Mouse (Mus musculus): Measurements from ENCODE around the gene Snap25.

Gene Snap25

GRCm38 (mm10) chr2:136807992-136808726 lies 94.9 kb downstream of the Snap25 start:
- DNase-seq (ENCODE audit: low read depth, low spot score): no peak

GRCm38 (mm10) chr2:136811331-136811730 lies 98.1 kb downstream of the Snap25 start:
- no peak for DNase-seq (ENCODE audit: low read depth, low spot score)

DNA sequence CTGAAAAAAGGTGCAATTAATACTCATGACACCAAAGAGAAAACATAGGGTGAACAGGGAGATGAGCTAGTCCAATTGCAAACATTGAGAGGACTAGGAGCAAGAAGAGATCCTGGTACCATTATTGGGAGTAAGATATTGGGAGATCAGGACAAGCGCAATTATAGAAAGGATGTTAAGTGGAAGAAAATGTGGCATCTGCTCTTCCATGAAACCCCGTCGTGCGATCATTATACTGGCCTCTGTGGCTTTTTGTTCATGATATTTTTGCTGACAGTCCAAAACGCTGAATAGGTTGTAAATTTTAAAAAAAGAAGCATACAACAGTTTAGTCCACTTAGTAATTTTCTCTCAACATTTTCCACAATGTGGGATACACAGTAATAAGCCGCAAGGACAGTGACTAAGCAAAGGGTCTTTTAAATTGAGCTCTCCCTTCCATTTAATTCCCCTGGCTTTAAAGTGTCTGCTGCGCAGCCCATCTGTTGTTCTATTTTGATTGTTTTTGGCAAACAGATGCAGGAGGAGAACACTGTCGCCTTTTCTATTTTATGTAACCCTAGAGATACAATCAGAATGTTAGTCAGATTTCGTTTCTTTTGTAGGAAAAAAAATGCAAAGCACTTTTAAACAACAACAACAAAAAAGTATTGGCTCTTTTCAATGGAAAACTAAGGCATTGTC lies 103.6 kb downstream of the Snap25 start:
- no peak for DNase-seq (ENCODE audit: low read depth, low spot score)

DNA sequence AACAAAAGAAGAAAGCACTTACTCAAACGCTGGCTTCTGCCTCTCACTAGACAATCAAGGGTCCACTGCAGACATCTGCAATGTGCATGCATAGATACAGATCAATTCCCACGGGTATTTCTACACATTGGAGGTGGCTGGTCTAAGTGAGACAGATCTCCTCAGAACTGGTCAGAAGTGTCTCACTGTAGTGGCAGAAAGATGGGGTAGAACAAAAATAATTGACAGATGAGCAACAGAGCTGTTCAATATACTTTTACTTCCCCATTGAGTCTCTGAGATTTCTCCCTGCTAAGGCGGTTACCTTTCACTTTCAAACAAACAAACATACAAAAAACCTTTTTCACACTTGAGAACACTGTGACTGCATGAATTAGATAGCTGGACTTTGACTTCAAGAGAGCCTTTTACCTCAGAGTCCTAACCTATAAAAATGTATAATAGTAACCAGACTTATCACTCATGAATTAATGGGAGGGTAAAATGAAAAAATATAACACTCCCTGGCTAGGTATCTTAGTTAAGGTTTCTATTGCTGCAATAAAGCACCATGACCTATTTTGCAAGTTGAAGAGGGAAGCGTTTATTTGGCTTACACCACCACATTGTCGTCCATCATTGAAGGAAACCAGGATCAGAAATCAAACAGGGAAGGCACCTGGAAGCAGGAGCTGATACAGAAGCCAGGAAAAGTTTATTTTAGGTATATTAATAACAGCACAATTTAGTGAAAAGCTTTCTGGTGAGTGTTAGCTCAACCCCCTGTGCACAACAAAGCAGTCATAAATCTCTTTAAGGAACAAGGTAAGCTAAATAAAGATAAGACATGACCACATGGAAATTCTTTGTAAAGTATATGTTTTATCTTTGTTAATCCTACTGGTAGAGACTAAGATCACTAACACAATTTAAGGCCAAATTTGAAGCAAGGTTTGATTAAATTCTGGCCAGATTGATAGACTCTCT lies 110.8 kb downstream of the Snap25 start:
- no peak for DNase-seq (ENCODE audit: low read depth, low spot score)

DNA sequence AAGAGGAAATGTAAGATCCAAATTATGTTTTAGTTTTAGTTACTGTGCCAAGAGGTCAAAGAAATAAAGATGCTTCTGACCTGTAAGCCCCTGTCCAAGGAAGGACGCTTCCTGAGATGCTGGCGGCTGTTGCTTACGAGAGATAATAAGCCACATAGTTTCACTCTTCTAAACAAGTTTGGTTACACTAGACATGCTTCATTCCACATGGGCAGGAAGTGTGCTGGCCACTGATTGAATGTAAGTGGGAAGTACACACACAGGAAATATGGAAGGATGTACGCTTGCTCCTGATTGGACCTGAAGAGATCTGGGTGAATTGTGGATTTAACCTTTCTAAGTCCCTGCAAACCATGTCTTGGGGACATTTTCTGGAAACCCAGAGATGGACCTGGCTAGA lies 114.4 kb downstream of the Snap25 start:
- no peak for DNase-seq (ENCODE audit: low read depth, low spot score)

Measured in WW6 (cell line).